Comparison of ENCODE assay signal across 19 mouse cellular contexts in genomic region chr2:103876236-103876635, GRCm38 (mm10).
DNase-seq lines count a peak whose midpoint lies in the region; ATAC-seq lines count a peak whose summit lies in the region.
"Had no signal": no experiment of that assay in that cellular context is flagged by ENCODE, and none has a peak within 500 bp of the region (broad histone marks: within the 10 kb centered on the region; RNA-seq: fewer than 3 reads in every experiment).

No protein-coding gene starts in this region.

- peaks cover 80% of the 10 kb centered on the region for H3K4me1 ChIP-seq in liver, embryonic 13.5 days (replicated peaks)
- peaks cover 30% of the 10 kb centered on the region for H3K4me1 ChIP-seq in liver, embryonic 11.5 days (replicated peaks; ENCODE audit: control insufficient read depth, insufficient read depth, low read length)

- no peak for DNase-seq in liver, embryonic 13.5 days
- DNase-seq in liver, embryonic 11.5 days (ENCODE audit: low spot score): no peak
- DNase-seq in spleen, postnatal 36 days (ENCODE audit: low spot score in 2 of 2): peak; percentile 41 to 58
- DNase-seq in spleen, postnatal 14 days (ENCODE audit: low spot score in 2 of 2): no peak
- DNase-seq in B cell, adult 2 months: peak; percentile 49 to 59
- no peak for DNase-seq in heart, adult 8-10 months (ENCODE audit: low spot score)
- DNase-seq: adrenal gland, adult 8-10 months; adrenal gland, postnatal 36 days; cerebellum, adult 2 months; cerebellum, postnatal 10 days; gastrocnemius, adult 2 months; gastrocnemius, postnatal 25 days; heart, postnatal 10 days had no signal

- H3K27me3 ChIP-seq in liver, embryonic 13.5 days: no peaks in the 10 kb centered on the region
- H3K27me3 ChIP-seq in liver, embryonic 11.5 days (replicated peaks; ENCODE audit: control insufficient read depth, insufficient read depth, low read length): no peaks in the 10 kb centered on the region
- H3K27me3 ChIP-seq: hindbrain, embryonic 13.5 days had no signal

- no peak overlapping the region for H3K4me3 ChIP-seq in liver, embryonic 13.5 days (replicated peaks)
- no peak overlapping the region for H3K4me3 ChIP-seq in liver, embryonic 11.5 days (ENCODE audit: low read depth, low read length)
- H3K4me3 ChIP-seq: embryonic facial prominence, embryonic 10.5 days; forebrain, embryonic 10.5 days; gastrocnemius, adult 2 months; heart, embryonic 10.5 days; hindbrain, embryonic 13.5 days had no signal

- ATAC-seq in liver, embryonic 13.5 days (ENCODE audit: low read depth): no peak
- ATAC-seq in liver, embryonic 11.5 days (replicated peaks; ENCODE audit: low FRiP score): no peak
- ATAC-seq in erythroid progenitor cell, adult 5-6 weeks (replicated peaks; ENCODE audit: low FRiP score, poor library complexity, severe bottlenecking): no peak
- ATAC-seq: forebrain, embryonic 14.5 days had no signal

- WGBS in liver, embryonic 13.5 days (ENCODE audit: insufficient replicate concordance): 72% methylated on average over 2 of the region's 2 CpGs
- WGBS in liver, embryonic 11.5 days: 71% methylated on average over 2 of the region's 2 CpGs

- no peak overlapping the region for H3K4me2 ChIP-seq in liver, embryonic 13.5 days
- H3K4me2 ChIP-seq in liver, embryonic 11.5 days: no peak overlapping the region
- H3K4me2 ChIP-seq: hindbrain, embryonic 13.5 days had no signal

- peak overlapping the region; percentile 56 for H3K27ac ChIP-seq in liver, embryonic 13.5 days
- no peak overlapping the region for H3K27ac ChIP-seq in liver, embryonic 11.5 days (ENCODE audit: low read depth, low read length)
- H3K27ac ChIP-seq: embryonic facial prominence, embryonic 10.5 days; forebrain, embryonic 10.5 days; gastrocnemius, adult 2 months; heart, embryonic 10.5 days; hindbrain, embryonic 13.5 days had no signal

- peak overlapping the region; percentile 31; the same call in 1 of the 2 replicates for H3K9ac ChIP-seq in liver, embryonic 13.5 days
- no peak overlapping the region for H3K9ac ChIP-seq in liver, embryonic 11.5 days (ENCODE audit: low read depth, low read length)
- H3K9ac ChIP-seq: hindbrain, embryonic 13.5 days had no signal

- H3K36me3 ChIP-seq in liver, embryonic 13.5 days: no peaks in the 10 kb centered on the region
- H3K36me3 ChIP-seq in liver, embryonic 11.5 days (ENCODE audit: control insufficient read depth, insufficient read depth, low read length): no peaks in the 10 kb centered on the region
- H3K36me3 ChIP-seq: embryonic facial prominence, embryonic 10.5 days; forebrain, embryonic 10.5 days; heart, embryonic 10.5 days; hindbrain, embryonic 13.5 days had no signal

- no peaks in the 10 kb centered on the region for H3K9me3 ChIP-seq in liver, embryonic 13.5 days (replicated peaks)
- no peaks in the 10 kb centered on the region for H3K9me3 ChIP-seq in liver, embryonic 11.5 days (ENCODE audit: control insufficient read depth, low read length)
- H3K9me3 ChIP-seq: embryonic facial prominence, embryonic 10.5 days; forebrain, embryonic 10.5 days; heart, embryonic 10.5 days; hindbrain, embryonic 13.5 days had no signal

Comparison
In these comparisons a context has a peak if more than half of its experiments do, and no peak if none do; other contexts are left out.
1. DNase-seq: peak in spleen, postnatal 36 days (2 of 2) and B cell, adult 2 months (2 of 2); none in liver, embryonic 13.5 days (single experiment), liver, embryonic 11.5 days (single experiment), spleen, postnatal 14 days (0 of 2) and heart, adult 8-10 months (single experiment).